In genomic region chr11:60864916-60865315, GRCm38 (mm10) we compare ENCODE assay signal across 18 mouse cellular contexts. TPM values are rescaled to one million over a fixed set of nuclear protein-coding genes. Genes with fewer than 3 reads are reported as not detected.
DNase-seq lines count a peak whose midpoint lies in the region; TF ChIP-seq lines count a peak whose summit lies in the region.
"Had no signal": no experiment of that assay in that cellular context is flagged by ENCODE, and none has a peak within 500 bp of the region (broad histone marks: within the 10 kb centered on the region; RNA-seq: fewer than 3 reads in every experiment).

No protein-coding gene starts in this region.

- TF ChIP-seq POLR2A in liver, adult 2 months (IDR thresholded peaks at IDR 0.05; ENCODE audit: extremely low read depth, insufficient read depth, low read length) = no peak

- peaks cover 5% of the 10 kb centered on the region; the same call in 1 of the 2 replicates for H3K36me3 ChIP-seq in liver, adult 2 months (ENCODE audit: control insufficient read depth, insufficient read depth, low read length)

- no peaks in the 10 kb centered on the region for H3K27me3 ChIP-seq in liver, adult 2 months (ENCODE audit: control insufficient read depth, insufficient read depth, low read length)
- H3K27me3 ChIP-seq: embryonic facial prominence, embryonic 12.5 days; limb, embryonic 15.5 days; neural tube, embryonic 13.5 days had no signal

- H3K4me3 ChIP-seq in liver, adult 2 months (ENCODE audit: insufficient read depth, low read depth, low read length) = no peak overlapping the region
- H3K4me3 ChIP-seq: embryonic facial prominence, embryonic 12.5 days; hindbrain, embryonic 10.5 days; limb, embryonic 15.5 days; neural tube, embryonic 13.5 days had no signal

- H3K9ac ChIP-seq in liver, adult 2 months (ENCODE audit: low read depth, low read length) = no peak overlapping the region
- H3K9ac ChIP-seq: embryonic facial prominence, embryonic 12.5 days; limb, embryonic 15.5 days; neural tube, embryonic 13.5 days had no signal

- intact Hi-C loops in left cerebral cortex, postnatal 10 days (cut with DNase I) = no loop called here

- WGBS in liver, adult 2 months = 42% methylated on average over 14 of the region's 14 CpGs

- DNase-seq in adrenal gland, postnatal 14 days = peak; percentile 58
- DNase-seq in adrenal gland, adult 8-10 months = no peak
- DNase-seq in liver, adult 2 months (ENCODE audit: extremely low read depth, low read depth, low spot score) = peak; percentile 75
- no peak for DNase-seq in liver
- peak; percentile 61 to 66 for DNase-seq in heart, adult 9 months (ENCODE audit: low spot score in 2 of 2)
- DNase-seq in frontal cortex, postnatal 36 days (ENCODE audit: low spot score in 2 of 2) = no peak
- no peak for DNase-seq in left cerebral cortex, postnatal 10 days (ENCODE audit: extremely low spot score in 1 of 2, low spot score in 2 of 2)
- DNase-seq in layer of hippocampus, postnatal 14 days (ENCODE audit: low spot score in 2 of 2) = no peak
- DNase-seq: cerebellum, adult 8-10 months; gastrocnemius, postnatal 36 days; kidney, adult 18-20 months; lung, adult 2 months; lung, postnatal 4 days; thymus, postnatal 36 days had no signal

- H3K27ac ChIP-seq in liver, adult 2 months (replicated peaks; ENCODE audit: insufficient read depth, low read depth, low read length) = no peak overlapping the region
- H3K27ac ChIP-seq: embryonic facial prominence, embryonic 12.5 days; hindbrain, embryonic 10.5 days; limb, embryonic 15.5 days; neural tube, embryonic 13.5 days had no signal

- peaks cover 46% of the 10 kb centered on the region for H3K4me1 ChIP-seq in liver, adult 2 months (ENCODE audit: control insufficient read depth, insufficient read depth, low read length)

- TF ChIP-seq CTCF in liver, adult 2 months (IDR thresholded peaks at IDR 0.05; ENCODE audit: low read depth, low read length) = no peak

- H3K79me2 ChIP-seq in liver, adult 2 months (ENCODE audit: control insufficient read depth, insufficient read depth, low read length) = peaks cover 38% of the 10 kb centered on the region

RNA-seq across cellular contexts. Expression of gene Tmem11, which starts 14.2 kb away (rescaled TPM):
- total RNA-seq in adrenal gland, postnatal 14 days (2021) = 48.9 and 49.8 TPM in 2 replicates
- total RNA-seq in adrenal gland, adult 8-10 months (2022) = 10 to 100 TPM; 33.6 to 47.6 (median 38.0) TPM
- 19.8 and 20.0 TPM in 2 replicates for total RNA-seq in liver, adult 2 months (2014; rRNA removed)
- polyA plus RNA-seq in liver, adult 2 months (2012; rRNA removed) = 48.9 and 67.8 TPM in 2 replicates
- 10 to 100 TPM; 25.2 TPM for total RNA-seq in left cerebral cortex, postnatal 10 days (2021)
- 10 to 100 TPM; 24.7 to 25.7 TPM for total RNA-seq in layer of hippocampus, postnatal 14 days (2021)

RNA-seq across cellular contexts. Expression of gene Dhrs7b, which starts 34.5 kb away (rescaled TPM):
- total RNA-seq in adrenal gland, postnatal 14 days (2021) = 42.8 and 44.0 TPM in 2 replicates
- total RNA-seq in adrenal gland, adult 8-10 months (2022) = 10 to 100 TPM; 36.0 to 44.8 (median 40.3) TPM
- total RNA-seq in liver, adult 2 months (2014; rRNA removed) = 23.5 and 28.8 TPM in 2 replicates
- polyA plus RNA-seq in liver, adult 2 months (2012; rRNA removed) = 15.0 and 15.5 TPM in 2 replicates
- 10 to 100 TPM; 29.1 to 29.7 TPM for total RNA-seq in left cerebral cortex, postnatal 10 days (2021)
- total RNA-seq in layer of hippocampus, postnatal 14 days (2021) = 10 to 100 TPM; 27.3 to 31.4 TPM

RNA-seq across cellular contexts. Expression of gene Natd1, which starts 49.6 kb away (rescaled TPM):
- total RNA-seq in adrenal gland, postnatal 14 days (2021) = 17.9 and 18.4 TPM in 2 replicates
- 10 to 100 TPM; 22.4 to 27.7 (median 25.4) TPM for total RNA-seq in adrenal gland, adult 8-10 months (2022)
- 1.1 and 2.2 TPM in 2 replicates for total RNA-seq in liver, adult 2 months (2014; rRNA removed)
- polyA plus RNA-seq in liver, adult 2 months (2012; rRNA removed) = 6.6 and 7.0 TPM in 2 replicates
- total RNA-seq in left cerebral cortex, postnatal 10 days (2021) = 10 to 100 TPM; 12.4 to 13.7 TPM
- 10 to 100 TPM; 12.6 to 13.0 TPM for total RNA-seq in layer of hippocampus, postnatal 14 days (2021)

RNA-seq across cellular contexts. Expression of gene Shmt1, which starts 53.4 kb away (rescaled TPM):
- total RNA-seq in adrenal gland, postnatal 14 days (2021) = 87.9 and 89.6 TPM in 2 replicates
- total RNA-seq in adrenal gland, adult 8-10 months (2022) = 100 to 1,000 TPM in 1 of 4 experiments, 10 to 100 TPM in 3; 38.4 to 111 (median 73.2) TPM
- total RNA-seq in liver, adult 2 months (2014; rRNA removed) = 162 and 214 TPM in 2 replicates
- polyA plus RNA-seq in liver, adult 2 months (2012; rRNA removed) = 239 and 306 TPM in 2 replicates
- total RNA-seq in left cerebral cortex, postnatal 10 days (2021) = 1 to 10 TPM; 3.3 to 4.2 TPM
- 1 to 10 TPM; 4.9 to 6.8 TPM for total RNA-seq in layer of hippocampus, postnatal 14 days (2021)

Comparison
In these comparisons a context has a peak if more than half of its experiments do, and no peak if none do; other contexts are left out.
1. DNase-seq: peak in adrenal gland, postnatal 14 days (single experiment), liver, adult 2 months (single experiment) and heart, adult 9 months (2 of 2); none in adrenal gland, adult 8-10 months (single experiment), liver (single experiment), frontal cortex, postnatal 36 days (0 of 2), left cerebral cortex, postnatal 10 days (0 of 2) and layer of hippocampus, postnatal 14 days (0 of 2).